Mouse (Mus musculus) left cerebral cortex, adult 11 months (tissue): ENCODE data around the gene Vav3.

Experiments
- DNase-seq: peaks from one replicate; pipeline ENCODE4 v3.0.0; 2022; ENCODE audit warnings: low spot score

The Vav3 gene

DNA sequence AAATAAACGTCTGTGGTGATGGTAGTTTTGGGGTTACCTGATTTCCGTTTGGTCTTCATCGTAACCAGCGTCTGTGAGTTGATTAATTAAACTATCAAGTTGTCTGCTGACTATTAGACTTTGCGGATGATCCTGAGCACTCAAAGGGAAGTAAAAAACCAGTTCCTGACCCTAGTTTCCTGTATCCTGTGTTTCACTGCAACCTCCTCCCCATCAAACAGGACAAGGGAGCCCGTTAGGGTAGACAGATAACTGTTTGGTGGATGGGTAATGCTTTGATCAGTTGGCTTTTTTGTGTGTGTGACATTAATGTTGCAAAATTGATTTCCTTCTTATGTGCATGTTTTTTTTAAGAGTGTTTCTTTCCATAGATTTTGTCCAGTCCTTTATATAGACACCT lies 12.2 kb downstream of the Vav3 start:
- DNase-seq: no peak

DNA sequence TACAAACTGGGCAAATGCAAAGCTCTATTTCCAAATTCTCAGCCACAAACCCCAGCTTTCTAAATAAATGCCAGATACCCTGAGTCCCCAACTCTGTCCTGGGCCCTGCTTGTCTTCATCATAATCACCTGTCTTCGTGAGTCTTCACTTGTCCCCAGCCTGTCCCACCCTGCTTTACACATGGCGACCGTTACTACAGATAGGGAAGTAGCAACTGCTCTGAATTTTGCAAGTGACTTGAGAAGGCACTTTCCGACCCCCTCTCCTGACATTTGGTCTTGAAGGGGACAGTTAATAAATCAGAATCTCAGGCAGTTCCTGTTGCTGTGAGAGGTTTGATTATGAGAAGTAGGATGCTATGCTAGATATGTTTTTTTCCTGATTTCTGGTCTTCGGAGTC lies 13.4 kb downstream of the Vav3 start:
- DNase-seq: no peak

DNA sequence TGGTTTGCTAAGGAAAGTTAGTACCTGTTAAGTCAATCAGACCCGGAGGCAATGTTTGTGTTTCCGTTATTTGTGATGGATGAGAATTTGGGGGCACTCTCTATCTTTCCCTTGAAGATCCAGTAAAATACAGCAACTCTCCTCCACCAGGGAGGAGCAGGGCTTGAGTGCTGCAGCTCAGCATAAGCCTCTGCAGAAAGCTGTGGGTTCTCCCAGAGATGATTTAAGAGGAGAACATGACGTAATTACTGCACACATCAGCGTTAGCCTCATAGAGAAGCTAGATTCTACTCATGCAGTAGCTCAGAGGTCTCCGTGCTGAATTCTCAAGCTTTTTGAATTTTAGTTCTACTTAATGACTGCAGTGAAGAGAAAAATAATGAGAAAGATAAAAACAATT lies 14.7 kb downstream of the Vav3 start:
- no peak for DNase-seq

DNA sequence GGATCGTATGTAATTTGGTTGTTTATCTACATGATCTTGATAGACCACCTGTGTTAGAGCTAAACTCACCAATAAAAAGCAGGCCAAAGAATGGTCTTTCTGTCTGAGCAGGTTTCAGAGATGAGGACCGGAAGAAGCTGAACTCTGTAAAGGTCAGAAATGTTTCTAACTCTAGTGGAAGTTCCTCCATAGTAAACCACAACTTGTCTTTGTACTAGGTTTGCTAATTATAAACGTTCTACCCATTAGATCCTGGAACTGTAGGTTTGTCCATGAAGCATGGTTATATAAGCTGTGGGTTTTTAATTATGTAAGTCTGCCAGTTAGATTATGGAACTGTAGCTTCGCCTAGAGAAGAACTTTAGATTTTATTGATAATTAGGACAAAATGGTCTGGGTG lies 20.3 kb downstream of the Vav3 start:
- no peak for DNase-seq

DNA sequence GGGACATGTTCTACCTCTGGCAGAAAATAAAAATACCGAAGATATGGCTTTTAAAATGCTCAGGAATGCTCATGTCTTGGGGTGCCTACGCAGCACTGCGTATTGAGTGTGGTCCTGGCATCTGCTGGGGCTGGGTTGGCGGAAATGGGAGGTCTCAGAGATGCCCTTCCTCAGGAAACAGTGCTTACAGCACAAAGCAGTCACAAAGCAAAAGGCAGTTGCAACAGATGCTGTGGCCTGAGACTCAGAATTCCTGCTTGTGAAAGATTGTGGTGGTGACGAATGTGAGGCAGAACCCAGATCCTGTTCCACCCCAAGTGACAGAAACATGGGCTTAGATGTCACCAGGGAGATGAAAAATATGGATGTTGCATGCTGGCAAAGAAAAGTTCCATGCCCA lies 21.4 kb downstream of the Vav3 start:
- no peak for DNase-seq

DNA sequence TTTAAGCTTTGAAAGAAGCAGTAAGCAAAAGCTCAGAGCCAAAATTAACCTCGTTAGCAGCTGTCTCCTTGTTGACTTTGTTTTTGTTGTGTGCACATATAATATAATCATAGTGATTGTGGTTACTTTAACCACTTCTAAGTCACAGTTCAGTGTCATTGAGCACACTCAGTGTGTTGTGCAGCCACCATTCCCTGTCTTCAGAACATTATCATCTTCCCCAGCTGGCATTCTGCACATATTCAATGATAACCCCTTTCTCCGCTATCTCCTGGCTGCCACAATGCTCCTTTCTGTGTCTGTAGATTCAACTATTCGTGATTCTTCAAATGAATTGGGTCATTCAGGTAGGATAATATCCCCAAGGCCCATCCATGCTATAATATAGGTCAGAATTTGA lies 21.9 kb downstream of the Vav3 start:
- DNase-seq: no peak

DNA sequence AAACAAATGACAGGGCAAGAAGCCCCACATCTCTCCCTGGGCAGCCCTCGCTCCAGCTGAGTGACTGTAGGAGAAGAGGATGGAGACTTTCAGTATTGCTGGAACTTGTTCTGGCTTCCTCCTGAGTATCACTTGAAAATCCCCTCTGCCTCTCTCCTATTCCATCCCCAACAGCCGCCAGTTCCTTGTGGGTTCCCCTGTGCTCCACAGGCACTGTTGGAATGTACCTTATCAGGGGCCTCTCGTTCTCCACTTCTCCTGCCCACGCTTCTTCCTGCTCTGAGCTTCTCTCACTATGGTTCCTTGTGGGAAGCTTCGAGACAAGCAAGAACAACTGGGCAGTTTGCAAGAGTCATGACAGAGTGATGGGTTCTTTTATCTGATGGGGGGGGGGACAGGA lies 23.1 kb downstream of the Vav3 start:
- no peak for DNase-seq

DNA sequence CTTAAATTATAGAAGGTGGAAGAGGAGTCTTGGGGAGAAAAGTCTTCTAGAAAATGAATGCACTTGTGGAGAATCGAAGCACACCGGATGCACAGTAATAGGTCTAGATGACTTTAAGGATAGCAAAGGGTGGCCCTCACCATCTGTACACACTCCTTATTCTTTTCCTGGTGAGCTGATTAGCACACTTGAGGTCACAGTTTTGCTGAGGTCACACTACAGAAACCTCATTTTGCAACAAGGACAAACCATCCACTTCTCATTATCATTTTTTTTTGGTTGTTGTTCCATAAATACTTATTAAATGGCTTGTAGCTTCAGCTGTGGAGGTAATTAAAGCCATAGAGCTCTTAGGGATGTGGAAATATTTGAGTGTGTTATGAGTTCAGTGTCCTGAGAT lies 25.4 kb downstream of the Vav3 start:
- no peak for DNase-seq

DNA sequence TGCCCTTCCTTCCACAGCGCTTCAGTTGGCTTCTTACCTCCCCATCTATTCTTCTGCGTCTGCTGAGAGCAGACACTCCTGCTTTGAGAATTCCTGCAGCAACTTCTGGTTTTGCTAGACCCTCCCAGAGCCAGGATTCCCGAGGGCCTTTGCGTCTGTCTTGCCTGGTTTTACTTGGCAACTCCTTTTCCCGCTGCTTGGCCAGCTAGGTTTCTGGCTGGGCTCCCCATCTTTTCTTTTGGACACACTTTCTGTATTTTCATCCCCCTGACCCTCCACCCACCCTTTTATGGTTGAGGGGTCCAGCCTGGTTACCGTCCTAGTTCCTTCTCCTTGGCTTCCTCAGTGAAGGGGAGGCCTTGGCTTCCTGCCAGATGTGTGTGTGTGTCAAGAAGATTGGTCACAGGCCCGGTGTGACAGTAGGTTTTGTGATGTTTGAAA lies 26.0 kb downstream of the Vav3 start:
- DNase-seq: no peak

DNA sequence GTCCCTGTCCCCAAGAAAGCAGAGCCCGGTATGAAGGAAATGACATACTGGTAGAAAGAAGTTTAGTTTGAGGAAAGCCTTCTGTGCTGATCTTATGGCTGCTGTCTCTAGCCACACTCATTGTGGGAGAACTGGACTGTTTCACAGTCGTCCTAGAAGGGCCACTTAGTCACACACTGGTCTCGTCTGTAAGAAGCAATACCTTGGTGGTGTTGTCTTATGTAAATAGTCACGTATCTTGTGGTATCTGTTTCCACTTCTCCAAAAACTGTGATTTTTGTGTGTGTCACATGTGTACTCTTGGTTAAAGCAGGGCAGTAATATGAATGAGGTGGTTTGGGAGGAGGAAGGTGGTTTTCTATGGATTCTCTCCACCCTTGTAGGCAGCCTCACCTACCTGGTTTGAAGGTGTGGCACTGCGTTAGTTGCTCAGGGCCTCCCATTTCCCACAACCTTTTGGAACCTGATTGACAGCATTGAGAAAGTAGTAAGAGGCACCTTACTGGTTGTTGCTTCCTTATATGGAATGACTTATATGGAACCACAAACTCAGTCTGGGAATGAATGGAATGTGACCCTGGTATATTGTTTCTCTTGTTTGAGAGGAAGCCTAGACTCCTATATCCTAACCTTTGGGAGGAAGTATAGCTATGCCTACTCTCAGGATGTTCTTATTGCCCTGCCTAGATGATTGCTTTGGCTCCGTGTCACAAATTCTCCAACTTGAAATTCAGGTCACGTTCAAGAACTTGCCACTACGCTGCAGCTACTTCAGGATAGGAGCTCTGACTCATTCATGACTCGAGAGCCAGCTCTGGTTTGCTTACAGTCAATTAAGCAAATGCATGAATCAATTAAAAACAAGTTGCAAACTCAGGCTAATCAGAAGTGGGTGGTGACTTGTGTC lies 28.2 kb downstream of the Vav3 start:
- peak; percentile 8 for DNase-seq

DNA sequence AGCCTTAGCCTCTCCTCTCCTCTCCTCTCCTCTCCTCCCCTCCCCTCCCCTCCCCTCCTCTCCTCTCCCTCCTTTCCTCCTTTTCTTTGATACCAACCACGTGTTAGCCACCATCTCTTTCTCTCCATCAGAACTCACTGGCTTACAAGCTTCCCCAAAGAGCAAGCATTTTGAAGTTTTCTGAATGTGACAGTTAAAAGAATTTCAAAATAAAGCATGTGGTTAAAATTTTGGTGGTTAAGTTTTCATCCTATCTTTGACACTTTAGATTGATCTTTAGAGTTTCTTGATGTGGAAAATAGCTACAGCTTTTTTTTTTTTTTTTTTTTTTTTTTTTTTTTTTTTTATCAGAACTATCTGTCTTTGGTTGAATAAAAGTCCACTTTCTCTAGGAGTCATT lies 31.1 kb downstream of the Vav3 start:
- no peak for DNase-seq

DNA sequence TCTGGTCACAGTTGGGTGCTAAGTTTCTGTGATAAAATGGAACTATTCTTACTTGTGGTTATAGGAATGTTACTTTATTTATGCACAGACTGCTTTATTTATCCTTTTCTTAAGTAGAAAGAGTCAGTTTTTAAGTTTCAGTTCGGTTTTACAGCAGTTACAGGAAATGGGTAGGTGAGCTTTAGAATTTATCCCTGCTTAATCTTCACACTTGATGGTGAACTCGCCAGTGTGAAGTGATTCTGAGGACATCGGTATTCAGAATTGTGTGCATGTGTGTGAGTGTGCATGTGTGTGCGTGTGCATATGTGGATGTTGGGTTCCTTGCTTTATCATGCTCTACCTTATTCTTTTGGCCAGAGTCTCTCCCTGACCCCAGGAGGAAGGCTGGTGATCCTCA lies 32.2 kb downstream of the Vav3 start:
- DNase-seq: no peak

DNA sequence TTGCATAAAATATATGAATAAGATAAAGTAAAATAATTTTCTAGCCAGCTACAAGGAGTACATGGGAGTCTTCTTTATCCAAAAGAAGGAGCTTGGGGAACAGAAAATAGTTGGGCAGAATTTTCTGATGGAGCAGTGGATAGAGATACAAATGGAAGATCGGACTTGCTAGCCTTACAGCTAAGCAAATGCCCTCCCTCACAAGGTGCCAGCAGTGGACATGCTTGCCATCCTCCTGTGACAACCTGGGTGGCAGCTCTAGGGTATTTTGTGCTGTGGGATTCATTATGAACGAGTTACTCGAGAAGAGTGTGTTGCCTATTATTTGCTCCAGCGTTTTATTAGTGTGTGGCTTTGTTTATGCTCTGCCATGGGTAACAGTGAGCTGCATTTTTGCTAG lies 37.8 kb downstream of the Vav3 start:
- no peak for DNase-seq

DNA sequence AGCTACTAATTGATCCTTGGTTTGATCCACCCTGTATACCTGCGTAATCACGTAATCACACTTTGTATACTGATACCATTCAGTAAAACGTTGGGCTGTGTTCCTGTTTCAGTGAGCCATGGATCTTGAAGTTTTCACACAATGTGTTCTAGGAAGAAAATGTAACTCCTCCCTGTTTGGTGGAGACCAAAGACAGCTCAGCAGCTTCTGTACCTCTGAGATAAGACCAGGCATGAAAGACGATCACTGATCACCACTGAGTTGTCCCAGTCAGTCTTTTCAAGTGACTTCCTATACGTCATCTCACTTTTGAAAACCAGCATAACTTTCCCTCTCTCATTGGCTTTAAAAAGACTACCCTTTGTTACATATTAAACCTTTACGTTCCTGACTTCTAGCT lies 38.2 kb downstream of the Vav3 start:
- DNase-seq: no peak

DNA sequence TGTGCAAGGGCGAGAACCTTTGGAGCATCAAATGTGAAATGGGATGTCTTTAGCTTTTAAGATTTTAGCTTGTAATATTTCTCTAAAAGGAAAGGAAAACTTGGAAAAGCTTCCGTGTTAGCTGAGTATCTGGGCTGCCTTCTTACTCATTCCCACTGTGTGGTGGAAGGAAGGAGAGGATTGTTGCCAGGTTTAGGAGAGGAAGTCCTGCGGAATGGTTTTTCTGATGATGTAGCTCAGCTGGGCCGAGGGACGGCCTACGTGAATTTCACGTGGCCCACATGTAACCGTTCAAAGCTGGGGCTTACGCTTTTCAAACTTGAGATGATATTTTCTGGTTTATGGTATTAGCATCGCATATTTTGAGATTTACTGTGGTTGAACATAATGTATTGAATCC lies 48.3 kb downstream of the Vav3 start:
- no peak for DNase-seq

DNA sequence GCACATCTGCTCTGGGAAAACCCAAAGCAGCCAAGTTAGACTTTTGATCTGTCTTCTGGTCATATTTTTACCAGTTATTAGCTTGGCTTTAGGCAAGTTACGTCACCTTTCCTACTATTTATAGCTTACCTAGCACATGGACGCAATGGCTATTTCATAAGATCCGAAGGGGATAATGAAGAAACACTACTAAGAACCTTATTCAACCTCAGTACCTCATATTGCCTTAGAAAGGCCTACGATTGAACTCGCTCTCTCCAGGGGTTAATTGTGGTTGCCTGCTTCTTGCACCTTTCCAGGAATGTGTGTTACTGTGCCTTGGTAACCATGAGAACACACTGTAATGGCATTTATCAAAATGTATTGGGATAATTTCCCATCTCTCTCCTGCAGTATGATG lies 61.1 kb downstream of the Vav3 start:
- DNase-seq: no peak

DNA sequence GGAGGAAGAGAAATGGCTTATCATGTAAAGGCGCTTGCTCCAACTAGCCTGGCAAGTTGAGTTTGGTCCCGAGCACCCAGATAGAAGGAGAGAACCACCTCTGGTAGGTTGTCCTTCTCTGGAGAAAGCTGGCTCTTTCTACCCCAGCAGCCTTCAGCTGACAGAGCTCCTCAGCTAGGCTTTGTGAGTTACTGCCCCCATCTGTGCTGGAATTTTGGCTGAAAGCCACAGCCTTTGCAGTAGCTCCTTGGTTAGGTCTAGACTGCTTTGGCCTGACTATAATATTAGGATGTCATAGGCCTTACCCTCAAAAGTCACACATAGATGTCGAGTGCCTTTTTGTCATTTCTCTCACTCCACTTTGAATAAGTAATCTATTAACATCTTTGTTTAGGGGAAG lies 70.8 kb downstream of the Vav3 start:
- no peak for DNase-seq

DNA sequence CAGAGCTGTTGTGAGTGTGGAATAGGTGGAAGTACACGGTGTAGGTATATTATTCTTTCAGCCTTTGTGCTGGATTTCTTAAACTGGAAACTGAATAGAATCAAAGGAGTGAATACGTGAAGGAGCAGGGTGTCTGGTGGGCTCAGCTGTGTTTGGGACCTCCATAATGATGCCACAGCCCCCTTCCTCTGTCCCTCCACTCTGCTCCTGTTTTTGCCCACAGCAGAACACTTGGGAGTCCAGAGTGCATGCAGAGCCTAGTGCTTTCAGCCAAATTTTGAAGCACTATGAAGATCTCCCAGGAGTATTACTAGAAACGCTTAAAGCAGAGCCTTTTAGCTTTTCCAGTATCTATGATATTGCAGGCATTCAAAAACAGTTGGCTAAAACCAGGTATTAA lies 80.0 kb downstream of the Vav3 start:
- DNase-seq: no peak

DNA sequence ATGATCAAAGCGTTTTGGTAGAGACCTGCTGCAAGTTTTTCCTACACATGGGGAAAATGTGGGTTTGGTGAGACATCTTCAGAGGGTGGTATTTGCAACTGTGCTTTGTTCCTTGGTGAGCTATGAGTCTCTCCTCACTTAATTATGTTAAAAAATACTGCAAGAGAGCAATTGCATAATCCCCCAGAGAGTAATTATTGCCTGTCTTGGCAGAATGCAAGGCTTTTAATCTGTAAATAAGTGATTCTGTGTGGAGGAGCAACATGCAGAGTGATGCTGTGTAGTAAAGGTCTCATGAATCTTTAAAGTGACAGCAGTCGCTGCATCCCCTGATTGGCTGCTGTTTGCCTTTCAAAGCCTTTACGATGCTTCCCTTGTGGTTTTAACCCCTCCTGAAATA lies 80.6 kb downstream of the Vav3 start:
- no peak for DNase-seq

DNA sequence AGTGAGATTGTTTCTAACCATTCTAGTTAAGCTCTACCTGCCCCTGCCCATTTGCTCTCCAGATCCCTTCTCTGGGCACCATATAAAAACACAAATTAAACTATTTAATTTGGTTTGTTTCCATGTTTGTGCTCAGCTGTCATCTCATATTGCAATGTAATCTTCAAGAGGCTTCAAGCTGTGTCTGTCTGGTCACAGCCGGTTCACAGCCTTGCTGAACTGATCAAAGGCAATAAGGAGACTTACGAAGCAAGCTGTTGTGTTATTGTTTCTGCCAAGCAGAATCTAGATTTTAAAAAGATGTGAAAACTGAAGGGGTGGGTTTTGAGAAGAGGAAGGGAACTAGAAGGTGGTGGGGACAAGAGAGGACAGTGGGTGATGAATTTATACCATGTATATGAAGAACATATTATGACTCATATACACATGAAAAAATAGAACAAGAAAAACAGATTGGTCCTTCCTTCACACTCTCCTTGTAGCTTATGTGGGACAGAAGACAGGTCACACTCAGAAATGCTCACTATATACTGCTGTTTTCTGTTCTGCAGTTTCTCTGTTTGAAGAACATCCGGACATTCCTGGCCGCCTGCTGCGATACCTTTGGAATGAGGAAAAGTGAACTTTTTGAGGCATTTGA lies 83.1 kb downstream of the Vav3 start:
- no peak for DNase-seq

DNA sequence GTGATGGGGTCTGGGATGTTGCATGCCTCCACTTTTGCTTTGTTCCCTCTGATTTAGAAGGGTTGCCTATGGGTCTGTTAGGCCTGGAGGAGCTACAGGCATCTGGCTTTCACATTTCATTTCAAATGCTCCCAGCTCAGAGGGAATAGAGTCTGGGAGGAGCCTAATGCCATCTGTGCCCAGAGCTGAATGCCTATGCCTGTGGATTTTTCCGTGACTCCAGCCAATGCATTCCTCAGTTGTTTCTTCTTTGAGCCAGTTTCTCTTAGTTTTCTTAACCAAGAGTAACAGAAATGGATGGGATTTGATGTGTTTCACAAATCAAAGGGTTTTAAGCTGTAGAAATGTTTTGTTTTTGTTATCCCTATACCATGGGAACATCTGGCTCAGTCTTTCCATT lies 90.8 kb downstream of the Vav3 start:
- no peak for DNase-seq

DNA sequence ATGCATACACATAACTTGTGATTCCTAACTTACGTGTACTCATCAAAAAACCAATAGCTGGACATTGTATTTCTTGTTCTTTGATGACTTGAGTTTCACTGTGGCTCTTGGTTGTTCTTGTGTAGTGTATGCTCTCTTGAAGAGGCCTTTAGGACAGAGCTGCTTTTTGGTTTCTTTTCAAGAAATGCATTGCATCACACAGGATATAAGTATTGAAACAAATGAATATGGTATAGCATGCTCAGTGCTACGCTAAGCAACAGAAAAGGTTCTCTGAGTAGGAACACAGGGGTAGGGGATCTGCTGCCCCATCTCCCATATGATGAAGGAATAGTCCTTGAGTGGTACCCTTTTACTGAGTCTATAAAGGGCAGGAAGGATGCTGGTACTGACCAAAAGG lies 98.1 kb downstream of the Vav3 start:
- no peak for DNase-seq

DNA sequence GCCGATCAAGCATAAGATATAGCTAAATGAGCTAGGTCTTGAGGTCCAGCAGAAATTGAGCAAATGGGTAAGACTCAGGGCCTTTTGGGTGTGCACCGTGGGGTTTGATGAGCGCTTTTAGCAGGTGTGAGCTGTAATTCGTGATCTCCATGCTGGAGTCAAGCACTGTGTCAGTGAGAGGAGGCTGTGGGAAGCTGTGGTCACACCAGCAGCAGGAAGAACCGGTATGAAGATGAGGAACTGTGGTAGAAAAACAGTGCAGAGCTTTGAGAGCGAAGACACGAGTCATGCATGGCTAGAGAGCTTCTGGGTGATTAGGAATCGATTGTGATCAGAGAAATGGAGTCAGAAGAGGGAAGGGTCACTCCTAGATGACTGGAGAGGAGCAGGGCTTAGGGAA lies 98.8 kb downstream of the Vav3 start:
- no peak for DNase-seq

DNA sequence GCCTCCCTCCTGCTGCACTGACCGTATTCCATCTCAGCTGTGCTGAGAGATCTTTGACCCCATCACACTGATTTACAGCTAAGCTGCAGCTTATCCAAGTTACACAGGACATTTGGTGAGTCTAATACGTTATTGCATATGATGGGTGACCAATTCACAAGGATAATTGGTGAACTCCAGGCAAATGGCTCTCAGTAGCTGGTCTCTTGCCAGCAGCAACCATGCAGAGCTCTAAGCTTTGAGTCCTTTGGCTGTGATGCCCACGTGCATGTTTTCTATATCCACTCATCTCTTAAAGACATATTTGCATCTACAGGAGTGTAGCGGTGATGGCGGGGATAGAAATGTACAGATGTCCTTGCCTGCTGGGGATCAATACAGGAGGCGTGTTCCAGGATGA lies 99.5 kb downstream of the Vav3 start:
- DNase-seq: no peak
